Mouse (Mus musculus): Measurements from ENCODE around the gene Ckm. TPM values are rescaled to one million over a fixed set of nuclear protein-coding genes. Genes with fewer than 3 reads are reported as not detected.
A peak's percentile ranks its signal among the peaks of the same experiment; 100 is the strongest.

Ckm gene
- 60.6 and 62.3 TPM in 2 replicates for polyA plus RNA-seq (2016; fragmentation: Nextera tagmentation; extraction: Ambion mirVana)

DNA sequence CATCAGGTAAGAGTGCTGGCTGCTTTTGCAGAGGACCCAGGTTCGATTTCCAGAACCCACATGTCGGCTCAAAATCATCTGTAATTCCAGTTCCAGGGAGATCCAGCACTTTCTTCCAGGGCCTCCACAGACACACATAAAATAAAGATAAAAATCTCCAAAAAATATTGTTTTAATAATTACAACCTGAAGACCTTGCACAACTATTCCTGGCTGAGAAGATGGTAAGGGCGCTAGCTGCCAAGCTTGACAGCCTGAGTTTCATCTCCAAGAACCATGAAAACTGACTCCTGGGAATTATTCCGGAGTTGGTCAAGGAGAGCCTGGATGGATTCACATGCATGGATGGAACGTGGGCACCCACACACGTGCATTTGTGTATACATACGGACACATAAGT, at the start of gene Ckm:
TSS of gene Ckm (plus strand) at position 301 of the 400 bp plus-strand sequence.
- H3K27me3 ChIP-seq (replicated peaks) = peaks cover 56% of the 10 kb centered on the region

DNA sequence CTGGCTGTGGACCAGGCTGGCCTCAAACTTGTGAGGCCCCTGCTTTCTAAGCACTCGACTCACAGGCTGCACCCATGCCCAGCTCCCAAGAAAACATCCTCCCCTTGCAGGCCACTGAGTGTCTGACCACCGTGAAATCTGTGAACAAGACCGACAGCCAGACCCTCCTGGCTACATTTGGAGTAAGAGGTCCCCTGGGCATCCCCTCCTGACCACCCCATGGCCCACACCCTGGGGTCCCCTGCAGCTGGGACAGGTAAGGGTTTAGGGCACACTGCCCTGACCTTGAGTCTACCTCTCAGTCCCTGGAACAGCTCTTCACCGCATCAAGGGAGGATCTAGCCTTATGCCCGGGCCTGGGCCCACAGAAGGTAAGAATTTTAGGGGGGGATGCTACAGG, 49.6 kb upstream of the Ckm start:
- Histone ChIP-seq H3K4me1 (replicated peaks) (peaks cover 13% of the 10 kb centered on the region), H3K27ac (ENCODE audit: poor library complexity, severe bottlenecking) (no peak overlapping the region), H3K4me2 (no peak overlapping the region), H3K4me3 (no peak overlapping the region), H3K9me3 (replicated peaks) (no peaks in the 10 kb centered on the region), H3K9ac (no peak overlapping the region), H3K27me3 (replicated peaks) (no peaks in the 10 kb centered on the region), H3K36me3 (peaks cover 73% of the 10 kb centered on the region)
- 85% methylated on average over 5 of the region's 5 CpGs for whole genome bisulfite sequencing
- ATAC-seq (ENCODE audit: insufficient number of reproducible peaks, low FRiP score) = no peak

More for the DNA sequence above, at the start of gene Ckm:
- no peaks in the 10 kb centered on the region for H3K36me3 ChIP-seq
- H3K9ac ChIP-seq = peak within 1 kb of the TSS; percentile 72
- peaks cover 20% of the 10 kb centered on the region for H3K4me1 ChIP-seq (replicated peaks)
- WGBS = 52% methylated on average over 7 of the region's 7 CpGs
- H3K27ac ChIP-seq (ENCODE audit: poor library complexity, severe bottlenecking) = no peak within 1 kb of the TSS
- no peak for ATAC-seq (ENCODE audit: insufficient number of reproducible peaks, low FRiP score)
- peak within 1 kb of the TSS; percentile 64 for H3K4me3 ChIP-seq
- peak within 1 kb of the TSS; percentile 97 for H3K4me2 ChIP-seq
- peaks cover 8% of the 10 kb centered on the region; the same call in 1 of the 2 replicates for H3K9me3 ChIP-seq (replicated peaks)

GRCm38 (mm10) chr7:19356311-19356710, 48.3 kb upstream of the Ckm start:
- H3K9me3 ChIP-seq (replicated peaks) = no peaks in the 10 kb centered on the region
- H3K27ac ChIP-seq (ENCODE audit: poor library complexity, severe bottlenecking) = no peak overlapping the region
- H3K27me3 ChIP-seq (replicated peaks) = no peaks in the 10 kb centered on the region
- ATAC-seq (ENCODE audit: insufficient number of reproducible peaks, low FRiP score) = no peak
- no peak overlapping the region for H3K4me2 ChIP-seq
- peaks cover 62% of the 10 kb centered on the region for H3K36me3 ChIP-seq
- H3K4me3 ChIP-seq = no peak overlapping the region
- peaks cover 18% of the 10 kb centered on the region for H3K4me1 ChIP-seq (replicated peaks)
- no peak overlapping the region for H3K9ac ChIP-seq
- whole genome bisulfite sequencing = 78% methylated on average over 10 of the region's 10 CpGs

GRCm38 (mm10) chr7:19357381-19358375, 46.9 kb upstream of the Ckm start:
- 87% methylated on average over 25 of the region's 25 CpGs for WGBS
- peak overlapping the region; percentile 85 for H3K9ac ChIP-seq
- no peak overlapping the region for H3K27ac ChIP-seq (ENCODE audit: poor library complexity, severe bottlenecking)
- peaks cover 28% of the 10 kb centered on the region for H3K4me1 ChIP-seq (replicated peaks)
- no peaks in the 10 kb centered on the region for H3K9me3 ChIP-seq (replicated peaks)
- H3K4me2 ChIP-seq = peak overlapping the region; percentile 88
- ATAC-seq (ENCODE audit: insufficient number of reproducible peaks, low FRiP score) = no peak
- peak overlapping the region; percentile 89 for H3K4me3 ChIP-seq
- H3K36me3 ChIP-seq = peaks cover 51% of the 10 kb centered on the region
- no peaks in the 10 kb centered on the region for H3K27me3 ChIP-seq (replicated peaks)

GRCm38 (mm10) chr7:19358634-19359033, 45.9 kb upstream of the Ckm start:
- Histone ChIP-seq H3K4me3 (peak overlapping the region; percentile 89), H3K36me3 (peaks cover 42% of the 10 kb centered on the region), H3K9me3 (replicated peaks) (no peaks in the 10 kb centered on the region), H3K4me1 (replicated peaks) (peaks cover 38% of the 10 kb centered on the region), H3K4me2 (peak overlapping the region; percentile 88), H3K9ac (peak overlapping the region; percentile 85), H3K27ac (ENCODE audit: poor library complexity, severe bottlenecking) (no peak overlapping the region), H3K27me3 (replicated peaks) (no peaks in the 10 kb centered on the region)
- ATAC-seq (ENCODE audit: insufficient number of reproducible peaks, low FRiP score) = no peak
- 18% methylated on average over 13 of the region's 13 CpGs for WGBS

- H3K4me3 ChIP-seq = peak within 1 kb of the TSS; percentile 89
- no peaks in the 10 kb centered on the region for H3K9me3 ChIP-seq (replicated peaks)
- peaks cover 45% of the 10 kb centered on the region for H3K4me1 ChIP-seq (replicated peaks)
- peak within 1 kb of the TSS; percentile 88 for H3K4me2 ChIP-seq
- peak within 1 kb of the TSS; percentile 85 for H3K9ac ChIP-seq
- H3K36me3 ChIP-seq = peaks cover 35% of the 10 kb centered on the region
- H3K27me3 ChIP-seq (replicated peaks) = no peaks in the 10 kb centered on the region
- peak within 1 kb of the TSS; percentile 70 for H3K27ac ChIP-seq (ENCODE audit: poor library complexity, severe bottlenecking)
- peak; percentile 68 for ATAC-seq (ENCODE audit: insufficient number of reproducible peaks, low FRiP score)
- WGBS = under 1% methylated on average over 31 of the region's 31 CpGs
Observed at GRCm38 (mm10) chr7:19359299-19359891, 45.2 kb upstream of the Ckm start, which contains the start of the genes Cd3eap and Ppp1r13l. TSS of gene Cd3eap (minus strand) at chr7:19359483. TSS of gene Ppp1r13l (plus strand) at chr7:19359749.

- peaks cover 45% of the 10 kb centered on the region for H3K4me1 ChIP-seq (replicated peaks)
- peaks cover 28% of the 10 kb centered on the region for H3K36me3 ChIP-seq
- peak overlapping the region; percentile 89 for H3K4me3 ChIP-seq
- peak overlapping the region; percentile 85 for H3K9ac ChIP-seq
- no peaks in the 10 kb centered on the region for H3K9me3 ChIP-seq (replicated peaks)
- WGBS = under 1% methylated on average over 44 of the region's 45 CpGs
- H3K27ac ChIP-seq (ENCODE audit: poor library complexity, severe bottlenecking) = peak overlapping the region; percentile 70
- H3K4me2 ChIP-seq = peak overlapping the region; percentile 88
- H3K27me3 ChIP-seq (replicated peaks) = no peaks in the 10 kb centered on the region
- ATAC-seq (ENCODE audit: insufficient number of reproducible peaks, low FRiP score) = peak; percentile 72
Observed at GRCm38 (mm10) chr7:19359892-19360641, 44.5 kb upstream of the Ckm start.

DNA sequence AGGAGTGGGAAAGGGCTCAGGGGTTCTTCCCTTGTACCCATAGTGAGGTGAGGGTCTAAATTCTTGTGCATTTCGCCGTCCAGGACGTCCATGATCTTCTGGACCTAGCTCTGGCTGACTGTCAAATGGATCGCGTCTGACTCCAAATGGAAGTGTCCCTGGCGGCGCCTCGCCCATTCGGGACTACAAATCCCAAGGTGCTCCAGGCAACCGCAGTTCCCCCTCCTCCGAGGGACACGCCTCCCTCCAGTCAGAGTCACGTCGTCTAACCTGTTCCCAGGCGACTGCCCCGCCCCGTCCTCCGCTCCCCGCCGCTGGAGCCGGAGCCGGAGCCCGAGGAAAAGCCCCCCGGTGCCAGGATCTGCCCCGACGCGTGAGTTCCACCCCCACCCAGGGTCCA, 43.6 kb upstream of the Ckm start:
- H3K9me3 ChIP-seq (replicated peaks) = no peaks in the 10 kb centered on the region
- peak; percentile 85 for ATAC-seq (ENCODE audit: insufficient number of reproducible peaks, low FRiP score)
- peak overlapping the region; percentile 89 for H3K4me3 ChIP-seq
- H3K27ac ChIP-seq (ENCODE audit: poor library complexity, severe bottlenecking) = peak overlapping the region; percentile 94
- H3K4me2 ChIP-seq = peak overlapping the region; percentile 88
- H3K36me3 ChIP-seq = peaks cover 21% of the 10 kb centered on the region
- H3K4me1 ChIP-seq (replicated peaks) = peaks cover 45% of the 10 kb centered on the region
- H3K27me3 ChIP-seq (replicated peaks) = no peaks in the 10 kb centered on the region
- 1% methylated on average over 27 of the region's 27 CpGs for WGBS
- peak overlapping the region; percentile 85 for H3K9ac ChIP-seq

GRCm38 (mm10) chr7:19361720-19362119, 42.9 kb upstream of the Ckm start:
- WGBS = 12% methylated on average over 16 of the region's 16 CpGs
- Histone ChIP-seq H3K9me3 (replicated peaks) (no peaks in the 10 kb centered on the region), H3K9ac (peak overlapping the region; percentile 74), H3K36me3 (peaks cover 15% of the 10 kb centered on the region), H3K27ac (ENCODE audit: poor library complexity, severe bottlenecking) (peak overlapping the region; percentile 94), H3K4me3 (peak overlapping the region; percentile 89), H3K4me2 (peak overlapping the region; percentile 88), H3K27me3 (replicated peaks) (no peaks in the 10 kb centered on the region), H3K4me1 (replicated peaks) (peaks cover 45% of the 10 kb centered on the region)
- ATAC-seq (ENCODE audit: insufficient number of reproducible peaks, low FRiP score) = no peak

DNA sequence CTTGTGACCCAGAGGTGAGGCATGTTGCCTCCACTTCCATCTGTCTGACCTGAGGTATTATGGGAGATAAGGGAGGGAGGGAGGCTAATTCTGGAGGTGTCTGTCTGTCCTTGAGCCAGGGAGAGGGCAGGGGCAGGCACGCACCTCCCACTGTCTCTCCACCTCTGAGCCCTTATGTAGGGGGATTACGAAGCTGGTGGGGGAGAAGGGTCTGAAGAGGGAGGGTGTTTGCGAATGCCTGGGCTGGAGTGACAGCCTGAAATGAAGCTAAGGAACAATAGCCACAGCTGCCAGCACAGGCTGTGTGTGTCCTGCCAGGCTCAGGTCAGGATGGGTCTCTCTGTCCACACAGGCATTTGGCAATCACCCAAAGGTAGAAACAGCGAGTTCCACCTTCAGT, 42.3 kb upstream of the Ckm start:
- Histone ChIP-seq H3K4me1 (replicated peaks) (peaks cover 45% of the 10 kb centered on the region), H3K9me3 (replicated peaks) (no peaks in the 10 kb centered on the region), H3K9ac (peak overlapping the region; percentile 74), H3K4me3 (peak overlapping the region; percentile 89), H3K4me2 (peak overlapping the region; percentile 88), H3K27me3 (replicated peaks) (no peaks in the 10 kb centered on the region), H3K36me3 (peaks cover 9% of the 10 kb centered on the region), H3K27ac (ENCODE audit: poor library complexity, severe bottlenecking) (peak overlapping the region; percentile 94)
- 0 out of 2 replicates have a peak, but pooled peaks have one; percentile 16 for ATAC-seq (ENCODE audit: insufficient number of reproducible peaks, low FRiP score)
- 22% methylated on average over 4 of the region's 4 CpGs for WGBS
